Mouse (Mus musculus) activated CD4-positive, CD25-positive, alpha-beta regulatory T cell, adult 9 weeks (primary cell): ENCODE results near the gene 2700081O15Rik. TPM values are rescaled to one million over a fixed set of nuclear protein-coding genes. Genes with fewer than 3 reads are reported as not detected.

ENCODE experiments used
- polyA plus RNA-seq: library from polyadenylated mRNA; unstranded; fragments of 100-300 nt; shearing (Covaris generic); gene quantifications from one replicate; pipeline ENCODE4 v1.2.1, GENCODE M21; 2017

Gene 2700081O15Rik
- 0.09 TPM for polyA plus RNA-seq

DNA sequence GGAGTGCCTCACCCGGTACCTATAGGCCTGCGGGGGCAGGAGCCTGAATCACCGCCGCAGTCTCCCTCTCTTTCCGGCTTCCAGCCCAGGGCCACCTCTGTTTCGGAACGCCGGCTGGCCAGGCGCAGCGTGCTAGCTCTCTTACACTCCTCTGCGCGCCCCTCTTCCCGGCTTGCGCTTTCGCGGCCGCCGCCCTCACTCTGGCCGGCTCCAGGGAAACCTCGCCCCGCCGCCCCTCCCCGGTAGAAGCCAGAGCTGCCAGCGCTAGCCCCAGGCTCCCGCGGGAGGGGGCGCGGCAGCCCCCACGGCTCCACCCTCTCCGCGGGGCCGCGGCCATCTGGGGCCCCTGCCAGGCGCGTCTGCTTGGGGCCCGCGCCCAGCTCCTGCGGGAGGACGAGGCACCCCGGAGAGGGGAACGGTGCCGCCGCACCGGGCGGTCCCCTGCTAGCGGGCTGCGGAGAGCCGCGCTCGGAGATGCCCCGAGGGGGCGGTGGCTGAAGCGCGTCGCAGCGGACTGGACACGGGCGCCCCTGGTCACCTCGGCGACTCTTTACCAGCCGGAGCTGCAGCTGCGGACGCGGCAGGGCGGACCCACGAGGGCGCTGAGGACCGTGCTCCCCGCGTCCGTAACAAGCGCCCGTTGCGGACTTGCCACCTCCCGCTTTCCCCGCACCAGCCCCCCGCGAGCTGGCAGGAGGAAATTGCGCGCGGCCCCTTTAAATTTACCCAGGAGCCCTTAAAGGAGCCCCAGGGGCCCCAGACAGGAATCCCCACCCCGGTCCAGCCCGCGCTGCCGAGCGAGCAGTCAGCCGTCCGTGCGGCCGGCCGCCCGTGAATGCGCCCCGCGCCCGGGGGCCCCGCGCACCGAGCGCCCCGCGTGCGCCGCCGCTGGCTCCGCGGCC, at the start of gene 2700081O15Rik:
TSS of gene 2700081O15Rik (plus strand) at position 792 of the 902 bp plus-strand sequence.

DNA sequence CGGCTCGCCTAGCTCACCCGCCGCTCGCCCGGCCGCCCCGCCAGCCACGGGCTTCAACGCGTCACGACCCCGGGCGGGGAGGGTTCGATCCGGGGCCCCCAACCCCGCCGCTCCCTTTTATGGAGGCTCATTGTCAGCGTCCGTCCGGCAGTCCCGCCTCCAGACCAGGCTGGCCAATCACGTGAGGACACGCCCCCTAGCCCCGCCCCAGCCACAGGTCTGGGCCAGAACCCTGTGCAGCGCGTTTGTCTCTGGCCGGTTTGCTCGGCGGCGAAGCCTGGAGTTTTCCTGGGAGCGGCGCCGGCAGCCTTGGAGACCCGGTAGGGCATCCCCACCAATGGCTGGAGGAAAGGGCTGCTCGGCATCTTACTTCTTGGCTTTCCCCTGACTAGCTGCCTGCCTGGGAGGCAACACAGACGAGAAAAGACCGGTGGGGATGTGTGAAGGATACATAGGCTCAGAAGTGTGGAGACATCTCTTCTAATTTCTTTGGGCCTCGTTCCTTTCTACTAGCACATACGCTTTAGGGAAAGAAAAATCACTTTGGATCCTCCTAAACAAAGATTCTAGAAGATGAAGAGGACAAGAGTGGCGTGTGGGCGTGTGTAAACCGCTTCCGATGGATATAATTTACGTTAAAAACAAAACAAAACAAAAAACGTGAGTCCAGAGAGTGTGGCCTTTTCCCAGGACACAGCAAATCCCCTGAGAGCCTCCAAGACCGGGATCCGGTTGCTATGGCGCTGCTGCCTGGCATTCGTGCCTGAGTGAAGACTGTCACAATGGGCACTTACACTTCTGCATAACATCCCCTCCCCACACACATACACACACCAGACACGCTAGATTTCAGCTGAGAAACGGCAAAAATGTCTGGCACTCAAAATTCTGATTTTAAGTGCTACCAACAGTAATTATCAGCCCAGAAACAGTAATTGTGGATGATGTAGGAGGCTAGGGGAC, 34.2 kb upstream of the 2700081O15Rik start, which contains the start of gene Spindoc:
TSS of gene Spindoc (minus strand) at position 92 of the 963 bp plus-strand sequence.

Other genes with a start within 250 kb of the 2700081O15Rik start
- gene Otub1, start 211.3 kb upstream of the 2700081O15Rik start, polyA plus RNA-seq = 62.7 TPM
- 556 TPM for gene Cox8a, start 200.0 kb upstream of the 2700081O15Rik start, polyA plus RNA-seq
- gene Naa40, start 176.4 kb upstream of the 2700081O15Rik start, polyA plus RNA-seq = 47.0 TPM
- not detected for gene Rcor2, start 150.3 kb upstream of the 2700081O15Rik start, polyA plus RNA-seq
- 83.4 TPM for gene Mark2, start 75.8 kb upstream of the 2700081O15Rik start, polyA plus RNA-seq
- 6.5 TPM for gene Spindoc, start 34.6 kb upstream of the 2700081O15Rik start, polyA plus RNA-seq
- 121 TPM for gene Rtn3, start 65.7 kb downstream of the 2700081O15Rik start, polyA plus RNA-seq
- gene Atl3, start 76.4 kb downstream of the 2700081O15Rik start, polyA plus RNA-seq = 19.6 TPM
- gene Pla2g16, start 139.8 kb downstream of the 2700081O15Rik start, polyA plus RNA-seq = 125 TPM
- not detected for gene Lgals12, start 189.6 kb downstream of the 2700081O15Rik start, polyA plus RNA-seq
- not detected for gene Hrasls5, start 194.9 kb downstream of the 2700081O15Rik start, polyA plus RNA-seq